Mouse (Mus musculus) cerebral cortex, adult 2 months (tissue): ENCODE results near the gene St6galnac4.

Experiments
- WGBS: fragments of 180-500 bp; shearing (Covaris S2); methylation state at CpG from one replicate; pipeline ENCODE4 v1.1.7; 2018; 5-methylcytosine and 5-hydroxymethylcytosine counted together

Gene St6galnac4

GRCm38 (mm10) chr2:32627266-32628043 is 40.6 kb downstream of the St6galnac4 start:
- 58% methylated on average over 20 of the region's 20 CpGs for WGBS

- 60% methylated on average over 4 of the region's 4 CpGs for WGBS
These were observed 41.2 kb downstream of the St6galnac4 start for GRCm38 (mm10) chr2:32628044-32628550.

- WGBS: 3% methylated on average over 5 of the region's 5 CpGs
These were observed 41.8 kb downstream of the St6galnac4 start for GRCm38 (mm10) chr2:32628729-32629128.

- 40% methylated on average over 9 of the region's 9 CpGs for whole genome bisulfite sequencing
These were observed 42.5 kb downstream of the St6galnac4 start for GRCm38 (mm10) chr2:32629276-32629976.

GRCm38 (mm10) chr2:32630036-32630435 is 43.1 kb downstream of the St6galnac4 start:
- WGBS: 76% methylated on average over 8 of the region's 9 CpGs

GRCm38 (mm10) chr2:32631046-32631445 is 44.2 kb downstream of the St6galnac4 start:
- 86% methylated on average over 10 of the region's 10 CpGs for WGBS

- 50% methylated on average over 7 of the region's 7 CpGs for WGBS
These were observed 45.0 kb downstream of the St6galnac4 start for GRCm38 (mm10) chr2:32631737-32632394.

GRCm38 (mm10) chr2:32633660-32634059 is 46.8 kb downstream of the St6galnac4 start:
- WGBS: 60% methylated on average over 5 of the region's 5 CpGs

- 86% methylated on average over 10 of the region's 10 CpGs for WGBS
These were observed 47.6 kb downstream of the St6galnac4 start for GRCm38 (mm10) chr2:32634277-32635105.

- 91% methylated on average over 7 of the region's 7 CpGs for WGBS
These were observed 49.7 kb downstream of the St6galnac4 start for GRCm38 (mm10) chr2:32636617-32637016.

GRCm38 (mm10) chr2:32637778-32638281 is 50.9 kb downstream of the St6galnac4 start:
- WGBS: 55% methylated on average over 11 of the region's 11 CpGs

- WGBS: 84% methylated on average over 1 of the region's 1 CpGs
These were observed 52.7 kb downstream of the St6galnac4 start for GRCm38 (mm10) chr2:32639632-32640031.

- WGBS: 70% methylated on average over 6 of the region's 6 CpGs
These were observed 53.7 kb downstream of the St6galnac4 start for GRCm38 (mm10) chr2:32640550-32641051.

- 84% methylated on average over 5 of the region's 5 CpGs for WGBS
These were observed 54.9 kb downstream of the St6galnac4 start for GRCm38 (mm10) chr2:32641810-32642209.

GRCm38 (mm10) chr2:32642813-32643212 is 55.9 kb downstream of the St6galnac4 start:
- 74% methylated on average over 7 of the region's 7 CpGs for WGBS

- 90% methylated on average over 9 of the region's 9 CpGs for WGBS
These were observed 57.2 kb downstream of the St6galnac4 start for GRCm38 (mm10) chr2:32644083-32644482.

GRCm38 (mm10) chr2:32644799-32645475 is 58.0 kb downstream of the St6galnac4 start:
- 89% methylated on average over 8 of the region's 8 CpGs for WGBS

GRCm38 (mm10) chr2:32645647-32646046 is 58.8 kb downstream of the St6galnac4 start:
- 71% methylated on average over 3 of the region's 3 CpGs for WGBS

- WGBS: 64% methylated on average over 31 of the region's 31 CpGs
These were observed 59.6 kb downstream of the St6galnac4 start, which contains the start of gene Eng for GRCm38 (mm10) chr2:32646379-32647056. TSS of gene Eng (plus strand) at chr2:32646595.

GRCm38 (mm10) chr2:32647366-32647765 is 60.5 kb downstream of the St6galnac4 start:
- WGBS: 73% methylated on average over 7 of the region's 7 CpGs
